Mouse (Mus musculus) mesoderm, embryonic 11.5 days (tissue): Measurements from ENCODE around the gene Mtmr12.

Source experiments
- DNase-seq: peaks from one replicate; pipeline ENCODE4 v3.0.0-alpha.2; 2012; ENCODE audit warnings: low read depth, low spot score

Mtmr12 gene

DNA sequence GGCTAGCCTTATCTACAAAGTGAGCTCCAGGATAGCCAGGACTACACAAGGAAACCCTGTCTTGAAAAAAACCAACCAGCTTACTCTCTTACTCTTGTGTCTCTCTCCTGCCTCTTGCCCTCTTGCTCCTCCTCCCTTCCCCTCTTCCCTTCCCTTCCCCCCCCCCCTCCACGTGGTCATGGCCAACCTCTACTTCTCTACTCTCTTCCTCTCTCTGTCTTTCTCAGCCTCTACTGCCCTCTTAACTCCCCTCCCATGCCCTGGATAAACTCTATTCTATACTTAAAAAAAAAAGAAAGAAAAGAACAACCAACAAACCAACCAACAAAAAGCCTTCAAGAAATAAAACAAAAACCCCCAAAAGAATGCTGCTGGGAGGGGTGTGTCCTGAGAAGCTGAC, 30.7 kb downstream of the Mtmr12 start:
- DNase-seq, result no peak

GRCm38 (mm10) chr15:12235983-12236382, 31.2 kb downstream of the Mtmr12 start:
- DNase-seq, result no peak

DNA sequence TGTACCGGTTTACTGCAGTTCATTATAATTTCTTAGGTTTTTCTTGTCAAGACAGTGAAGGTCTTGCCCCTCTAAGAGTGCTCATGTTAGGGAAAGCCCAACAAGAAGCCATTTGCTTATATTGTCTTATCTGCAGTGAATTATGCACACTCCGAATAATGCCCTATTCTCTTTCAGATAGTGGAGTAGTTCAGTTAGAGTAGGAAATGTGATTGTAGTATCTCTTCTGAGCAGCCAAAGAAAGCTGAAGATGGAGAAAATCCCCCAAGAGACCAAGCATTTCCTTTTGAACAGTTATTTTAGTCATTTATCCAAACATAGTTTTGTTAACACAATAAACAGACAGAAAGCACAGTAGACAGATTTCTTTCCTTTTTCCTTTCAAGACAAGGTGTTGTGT, 32.1 kb downstream of the Mtmr12 start:
- no peak for DNase-seq

DNA sequence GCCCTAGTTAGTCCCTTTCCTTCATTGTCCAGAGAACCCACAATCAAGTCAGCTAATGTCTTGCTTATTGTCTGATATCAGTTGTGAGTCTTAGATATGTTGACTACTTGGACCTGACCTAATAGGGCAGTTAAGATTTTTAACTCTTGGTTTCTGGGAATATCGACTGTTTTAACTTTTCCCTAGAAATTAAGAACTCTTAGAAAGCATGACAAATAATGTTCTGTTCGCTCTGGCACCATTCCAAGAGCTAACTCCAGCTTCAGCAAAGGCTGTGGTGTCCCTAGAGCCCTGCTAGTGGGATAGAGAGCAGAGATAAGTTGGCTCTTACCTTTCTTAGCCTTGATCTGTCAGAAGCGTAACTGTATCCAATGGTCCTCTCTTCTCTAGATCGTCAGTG, 32.7 kb downstream of the Mtmr12 start:
- DNase-seq, result no peak

DNA sequence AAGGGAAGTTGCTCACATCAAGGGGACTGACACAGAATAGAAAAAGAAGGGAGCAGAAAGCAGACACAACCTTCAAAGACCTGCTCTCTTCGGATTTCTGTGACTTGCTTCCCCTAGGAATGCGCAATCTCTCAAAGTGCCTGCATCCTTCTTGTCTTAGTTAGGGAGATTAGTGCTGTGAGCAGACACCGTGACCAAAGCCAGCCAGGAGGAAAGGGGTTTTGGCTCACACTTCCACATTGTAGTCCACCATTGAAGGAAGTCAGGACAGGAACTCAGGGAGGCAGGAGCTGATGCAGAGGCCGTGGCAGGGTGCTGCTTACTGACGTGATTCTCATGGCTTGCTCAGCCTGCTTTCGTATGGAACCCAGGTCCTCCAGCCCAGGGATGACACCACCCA, 33.5 kb downstream of the Mtmr12 start:
- DNase-seq, result no peak

GRCm38 (mm10) chr15:12240705-12241328, 36.0 kb downstream of the Mtmr12 start:
- DNase-seq, result no peak

GRCm38 (mm10) chr15:12243792-12244191, 39.0 kb downstream of the Mtmr12 start:
- DNase-seq, result no peak

GRCm38 (mm10) chr15:12245580-12246359, 40.9 kb downstream of the Mtmr12 start:
- no peak for DNase-seq

GRCm38 (mm10) chr15:12246360-12247158, 41.7 kb downstream of the Mtmr12 start:
- DNase-seq, result no peak

- DNase-seq, result no peak
Observed at GRCm38 (mm10) chr15:12247159-12247603, 42.4 kb downstream of the Mtmr12 start.

DNA sequence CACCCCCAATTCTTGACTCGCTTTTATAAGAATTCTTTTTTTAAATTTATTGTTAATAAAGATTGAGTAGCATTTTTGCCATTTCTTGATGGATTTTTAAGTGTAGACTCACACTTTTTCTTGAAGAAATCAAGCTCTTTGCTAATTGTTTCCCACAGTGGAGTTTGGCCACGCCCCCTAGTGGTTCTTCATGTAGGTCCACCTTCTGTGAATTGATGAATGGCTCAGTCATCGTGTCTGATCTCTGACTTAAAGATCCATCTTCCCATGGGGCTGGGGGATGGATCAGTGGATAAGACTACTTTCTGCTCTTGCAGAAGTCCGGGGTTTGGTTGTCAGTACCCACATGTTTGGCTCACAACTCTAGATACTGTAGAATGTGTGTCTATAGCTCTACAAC, 43.5 kb downstream of the Mtmr12 start:
- DNase-seq, result no peak

- no peak for DNase-seq
Observed at GRCm38 (mm10) chr15:12250350-12250749, 45.5 kb downstream of the Mtmr12 start.

- no peak for DNase-seq
Observed at GRCm38 (mm10) chr15:12251416-12252140, 46.8 kb downstream of the Mtmr12 start.

GRCm38 (mm10) chr15:12252141-12252489, 47.3 kb downstream of the Mtmr12 start:
- DNase-seq, result no peak

DNA sequence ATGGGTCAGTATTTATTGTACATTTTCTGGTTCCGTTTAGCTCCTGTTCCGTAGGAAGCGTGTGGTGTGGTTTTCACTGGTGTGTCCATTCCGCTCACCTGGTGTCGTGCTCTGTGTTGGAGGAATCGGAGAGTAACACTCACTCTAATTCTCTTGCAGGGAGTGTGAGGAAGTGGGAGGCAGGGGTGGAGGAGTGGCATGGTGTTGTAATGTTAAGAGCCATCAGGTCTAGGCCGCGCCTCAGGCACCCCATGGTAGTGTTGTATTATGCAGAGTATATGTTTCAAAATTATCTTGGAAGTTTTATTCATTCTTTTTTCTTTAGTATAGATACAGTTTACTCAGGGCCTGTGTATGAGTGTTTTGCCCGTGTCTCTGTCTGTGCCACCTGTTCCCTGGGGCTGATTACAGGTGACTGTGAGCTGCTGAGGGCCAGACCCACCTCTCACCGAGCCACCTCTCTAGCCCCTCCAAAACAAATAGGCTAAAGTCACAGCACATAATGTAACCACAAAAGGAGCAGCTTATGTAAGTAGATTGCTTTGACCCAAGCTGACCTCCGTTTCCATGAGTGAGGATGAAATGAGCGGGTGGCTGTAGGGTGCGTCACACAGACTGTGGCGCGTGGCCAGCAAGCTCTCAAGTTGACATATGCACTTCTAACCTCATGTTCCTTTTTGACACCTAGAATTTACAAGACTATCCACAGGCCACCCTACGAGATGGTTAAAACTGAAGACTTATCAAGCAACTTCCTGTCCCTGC, 53.1 kb downstream of the Mtmr12 start:
- no peak for DNase-seq

DNA sequence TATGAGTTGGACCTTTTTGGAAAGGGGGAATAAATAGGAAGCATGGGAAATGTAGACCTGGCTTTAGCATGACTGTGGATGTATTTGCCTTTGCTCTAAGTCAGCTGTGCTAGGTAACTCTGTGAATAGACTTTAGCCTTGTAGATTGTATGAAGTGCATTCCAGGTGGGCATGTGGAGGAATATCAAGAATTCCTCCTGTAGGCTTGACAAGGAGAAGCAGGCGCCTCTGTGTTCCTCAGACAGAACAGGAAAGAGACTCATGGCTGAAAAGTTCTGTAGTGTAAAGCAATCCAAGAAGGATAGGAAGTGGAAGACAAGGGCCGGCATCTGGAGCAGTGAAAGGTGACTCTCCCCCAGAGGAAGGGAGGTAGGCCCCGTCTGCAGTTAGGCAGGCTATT, 58.2 kb downstream of the Mtmr12 start:
- DNase-seq, result no peak

- no peak for DNase-seq
Observed at GRCm38 (mm10) chr15:12266460-12266859, 61.6 kb downstream of the Mtmr12 start.

DNA sequence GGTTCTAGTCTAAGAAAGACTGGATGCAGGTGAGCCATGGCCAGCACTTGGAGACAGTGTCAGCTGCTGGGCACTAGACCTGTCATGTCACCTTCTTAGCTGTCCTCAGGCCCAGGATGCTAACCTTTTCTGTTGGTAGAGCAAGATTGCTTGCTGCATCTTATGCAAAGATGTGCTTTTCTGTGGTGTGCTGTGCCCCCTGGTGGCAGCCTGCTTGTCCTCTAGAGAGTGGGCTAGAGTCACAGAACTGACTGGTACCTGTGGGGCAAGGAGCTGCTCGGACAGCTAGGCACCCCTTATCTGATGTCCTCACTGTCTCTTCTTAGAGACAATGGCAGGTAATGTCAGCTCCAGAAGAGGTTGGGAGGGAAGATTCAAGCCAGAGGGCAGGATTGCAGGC, 63.2 kb downstream of the Mtmr12 start:
- DNase-seq, result peak; percentile 61

GRCm38 (mm10) chr15:12271340-12271739, 66.5 kb downstream of the Mtmr12 start:
- DNase-seq, result no peak

- DNase-seq, result no peak
Observed at GRCm38 (mm10) chr15:12273325-12274052, 68.7 kb downstream of the Mtmr12 start.
